Mouse (Mus musculus) heart, postnatal 0 days (tissue): Measurements from ENCODE around the gene Rev1. TPM values are rescaled to one million over a fixed set of nuclear protein-coding genes. Genes with fewer than 3 reads are reported as not detected.

Source experiments
- ATAC-seq: fragments of 200-750 bp; cut with Nextera tagmentation; 2 replicates; pipeline ENCODE4 v1.8.0; 2017; ENCODE audit warnings: low read depth, moderate number of reproducible peaks, moderate library complexity; ENCODE audit not compliant: insufficient read depth
- DNase-seq: peaks from one replicate; pipeline ENCODE4 v3.0.0-alpha.2; 2016; ENCODE audit warnings: low spot score
- H3K27ac ChIP-seq: fragments of 300-500 bp; sonication (generic); 2 replicates; pipeline ENCODE4 v1.5.1; 2014; ENCODE audit warnings: low read depth, mild to moderate bottlenecking
- H3K27me3 ChIP-seq: fragments of 300-500 bp; sonication (generic); 2 replicates; pipeline ENCODE4 v1.6.1; 2014; ENCODE audit warnings: low read length, mixed read lengths; ENCODE audit not compliant: control insufficient read depth, insufficient read depth
- H3K36me3 ChIP-seq: fragments of 300-500 bp; sonication (generic); replicated peaks from 2 replicates; pipeline ENCODE4 v1.6.1; 2014; ENCODE audit warnings: low read length, mixed read lengths; ENCODE audit not compliant: control insufficient read depth, insufficient read depth
- H3K4me1 ChIP-seq: fragments of 300-500 bp; sonication (generic); 2 replicates; pipeline ENCODE4 v1.6.1; 2014; ENCODE audit warnings: antibody characterized with exemption; ENCODE audit not compliant: control insufficient read depth, insufficient read depth
- H3K4me2 ChIP-seq: fragments of 300-500 bp; sonication (generic); 2 replicates; pipeline ENCODE4 v1.6.1; 2014; ENCODE audit warnings: low read depth, mild to moderate bottlenecking, low read length, moderate library complexity
- H3K4me3 ChIP-seq: fragments of 300-500 bp; sonication (generic); 2 replicates; pipeline ENCODE4 v1.5.1; 2014; ENCODE audit warnings: low read depth, low read length
- H3K9ac ChIP-seq: fragments of 300-500 bp; sonication (generic); replicated peaks from 2 replicates; pipeline ENCODE4 v1.6.1; 2014; ENCODE audit warnings: low read depth, low read length, mixed read lengths
- H3K9me3 ChIP-seq: fragments of 300-500 bp; sonication (generic); replicated peaks from 2 replicates; pipeline ENCODE4 v1.6.1; 2016; ENCODE audit warnings: low read length; ENCODE audit not compliant: control insufficient read depth
- CTCF ChIP-seq: IDR thresholded peaks from 2 replicates; pipeline ENCODE4 v1.5.1; 2016; ENCODE audit warnings: antibody characterized with exemption, control low read depth, low read depth
- EP300 ChIP-seq: IDR thresholded peaks from 2 replicates; pipeline ENCODE4 v1.6.1; 2016; ENCODE audit warnings: antibody characterized with exemption, low read depth
- WGBS: fragments of 180-500 bp; shearing (Covaris S2); extraction: QIAGEN DNeasy Blood & Tissue Kit; methylation state at CpG from one replicate; pipeline ENCODE4 v1.1.7; 2014; 5-methylcytosine and 5-hydroxymethylcytosine counted together
- polyA plus RNA-seq: library from polyadenylated mRNA; unstranded; fragments of >200 nt; fragmentation: Nextera tagmentation; extraction: Ambion mirVana; gene quantifications from 2 replicates; pipeline ENCODE4 v1.2.1, GENCODE M21; 2015
- total RNA-seq: library from RNA; depleted of rRNA; stranded (reverse); fragments of >200 nt; gene quantifications from 2 replicates; pipeline ENCODE4 v1.2.3, GENCODE M21; 2014; ENCODE audit warnings: low replicate concordance

Rev1 gene
- total and polyA plus RNA-seq, 2 experiments from 2014 or later: 5.6 to 10.3 TPM

DNA sequence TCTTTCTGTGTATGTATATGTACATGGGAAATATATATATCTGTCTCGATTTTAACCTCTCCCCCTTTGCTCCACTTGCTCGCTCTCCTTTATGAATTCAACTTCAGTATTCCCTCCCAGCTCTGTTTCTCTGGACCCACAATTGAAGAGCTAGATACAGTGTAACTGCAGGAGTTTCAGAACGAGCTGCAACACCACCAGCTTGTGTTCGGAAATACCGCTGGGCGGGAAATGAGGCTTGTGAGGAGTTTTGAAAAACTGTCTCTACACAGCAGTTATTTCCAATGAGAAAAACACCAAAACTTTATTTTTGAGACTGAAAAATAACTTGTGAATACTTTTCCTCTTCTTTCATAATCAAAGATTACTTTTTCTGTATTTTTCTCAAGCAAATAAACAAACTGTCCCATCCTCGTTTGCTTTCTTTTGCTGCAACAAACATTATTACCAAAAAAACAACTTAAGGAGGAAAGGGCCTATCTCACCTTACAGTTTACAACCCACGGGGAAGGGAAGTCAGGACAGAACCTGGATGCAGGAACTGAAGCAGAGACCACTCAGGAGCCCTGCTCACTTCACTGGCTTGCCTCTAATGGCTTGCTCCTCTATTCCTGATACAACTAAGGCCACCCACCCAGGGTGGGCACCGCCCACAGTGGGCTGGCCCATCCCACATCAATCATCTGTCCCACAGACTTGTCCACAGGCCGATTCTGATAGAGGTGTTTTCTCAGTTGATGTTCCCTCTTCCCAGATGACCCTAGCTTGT is 1.3 kb upstream of the Rev1 start:
- no peaks in the 10 kb centered on the region for H3K27me3 ChIP-seq
- DNase-seq: no peak
- no peaks in the 10 kb centered on the region for H3K9me3 ChIP-seq
- H3K4me2 ChIP-seq: no peak overlapping the region
- no peaks in the 10 kb centered on the region for H3K36me3 ChIP-seq
- 49% methylated on average over 10 of the region's 10 CpGs for WGBS
- TF ChIP-seq EP300 (no peak), CTCF (no peak)
- no peak overlapping the region for H3K9ac ChIP-seq
- ATAC-seq: no peak
- H3K27ac ChIP-seq: no peak overlapping the region
- H3K4me1 ChIP-seq: peaks cover 9% of the 10 kb centered on the region; the same call in 1 of the 2 replicates
- H3K4me3 ChIP-seq: no peak overlapping the region

DNA sequence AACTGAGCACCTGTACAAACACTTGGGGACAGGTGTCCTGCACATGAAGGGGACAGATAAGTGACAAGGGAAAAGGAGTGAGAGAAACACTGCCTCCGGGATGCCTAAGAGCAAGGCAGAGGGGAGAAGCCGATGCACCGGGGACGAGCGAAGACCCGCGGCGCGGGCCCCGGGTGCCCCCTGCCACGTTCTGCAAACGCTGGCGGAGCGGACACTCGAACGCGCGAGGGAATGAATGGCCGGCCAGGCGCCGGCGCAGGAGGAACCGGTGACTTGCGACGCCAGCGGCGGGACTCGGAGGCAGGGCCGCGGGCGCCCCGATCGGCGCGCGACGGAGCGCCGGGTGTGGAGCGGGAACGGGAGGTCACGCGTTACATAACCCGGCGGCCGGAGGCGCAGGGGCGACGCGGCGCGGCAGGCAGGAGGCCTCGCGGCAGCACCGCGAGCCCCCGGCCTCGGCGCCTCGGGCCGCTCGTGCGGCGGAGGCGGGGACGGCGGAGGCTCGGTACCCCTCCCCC is 623 bp downstream of the Rev1 start:
- no peak for TF ChIP-seq CTCF
- TF ChIP-seq EP300: no peak
- DNase-seq (peak; percentile 52), ATAC-seq (peak; percentile 40)
- H3K36me3 ChIP-seq: no peaks in the 10 kb centered on the region
- H3K4me2 ChIP-seq: peak overlapping the region; percentile 72
- peak overlapping the region; percentile 94 for H3K27ac ChIP-seq
- under 1% methylated on average over 44 of the region's 68 CpGs for WGBS
- H3K9ac ChIP-seq: peak overlapping the region; percentile 89
- peaks cover 9% of the 10 kb centered on the region; the same call in 1 of the 2 replicates for H3K4me1 ChIP-seq
- H3K4me3 ChIP-seq: peak overlapping the region; percentile 86
- H3K9me3 ChIP-seq: no peaks in the 10 kb centered on the region
- H3K27me3 ChIP-seq: no peaks in the 10 kb centered on the region

DNA sequence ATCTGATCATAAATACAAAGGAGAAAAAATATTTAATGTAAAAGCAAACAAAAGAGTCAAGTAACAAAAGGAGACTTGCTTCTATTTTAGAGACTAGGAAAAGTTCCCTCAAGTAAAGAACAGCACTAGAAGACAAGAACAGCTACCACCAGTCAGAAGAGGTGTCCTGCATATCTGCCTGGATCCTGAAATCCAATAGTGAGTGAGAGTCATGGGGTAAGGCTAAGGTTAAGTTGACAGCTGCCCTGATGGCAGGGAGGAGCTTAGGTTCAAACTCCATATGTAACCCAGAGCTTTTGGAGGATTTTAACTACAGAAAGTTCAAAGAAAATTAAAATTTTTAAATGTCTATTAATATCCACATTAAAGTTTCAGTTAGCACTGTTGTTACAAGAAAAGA is 2.6 kb downstream of the Rev1 start:
- Histone ChIP-seq H3K36me3 (no peaks in the 10 kb centered on the region), H3K9me3 (no peaks in the 10 kb centered on the region), H3K9ac (no peak overlapping the region), H3K4me1 (peaks cover 4% of the 10 kb centered on the region; the same call in 1 of the 2 replicates), H3K27me3 (no peaks in the 10 kb centered on the region), H3K27ac (no peak overlapping the region), H3K4me3 (no peak overlapping the region), H3K4me2 (no peak overlapping the region)
- no peak for ATAC-seq
- DNase-seq: no peak
- TF ChIP-seq EP300 (no peak), CTCF (no peak)

- DNase-seq (no peak), ATAC-seq (no peak)
- Histone ChIP-seq H3K9me3 (no peaks in the 10 kb centered on the region), H3K4me1 (peaks cover 4% of the 10 kb centered on the region; the same call in 1 of the 2 replicates), H3K36me3 (no peaks in the 10 kb centered on the region), H3K27ac (no peak overlapping the region), H3K4me3 (no peak overlapping the region), H3K4me2 (no peak overlapping the region), H3K9ac (no peak overlapping the region), H3K27me3 (no peaks in the 10 kb centered on the region)
- WGBS: 80% methylated on average over 3 of the region's 3 CpGs
- TF ChIP-seq CTCF: no peak
- no peak for TF ChIP-seq EP300
Measured at GRCm38 (mm10) chr1:38126426-38126825, 3.2 kb downstream of the Rev1 start.

- no peak overlapping the region for H3K4me2 ChIP-seq
- TF ChIP-seq CTCF (no peak), EP300 (no peak)
- H3K4me3 ChIP-seq: no peak overlapping the region
- H3K36me3 ChIP-seq: no peaks in the 10 kb centered on the region
- H3K27me3 ChIP-seq: no peaks in the 10 kb centered on the region
- peaks cover 4% of the 10 kb centered on the region; the same call in 1 of the 2 replicates for H3K4me1 ChIP-seq
- no peak overlapping the region for H3K27ac ChIP-seq
- ATAC-seq: no peak
- H3K9ac ChIP-seq: no peak overlapping the region
- H3K9me3 ChIP-seq: no peaks in the 10 kb centered on the region
- DNase-seq: no peak
Measured at GRCm38 (mm10) chr1:38124261-38124660, 5.3 kb downstream of the Rev1 start.

GRCm38 (mm10) chr1:38120877-38121276 is 8.7 kb downstream of the Rev1 start:
- TF ChIP-seq EP300 (no peak), CTCF (no peak)
- Histone ChIP-seq H3K27me3 (no peaks in the 10 kb centered on the region), H3K9ac (no peak overlapping the region), H3K4me2 (no peak overlapping the region), H3K4me1 (0 out of 2 replicates have a peak, but pooled peaks cover 3% of the 10 kb centered on the region), H3K9me3 (no peaks in the 10 kb centered on the region), H3K36me3 (no peaks in the 10 kb centered on the region), H3K27ac (no peak overlapping the region), H3K4me3 (no peak overlapping the region)
- no peak for DNase-seq
- ATAC-seq: no peak
- 71% methylated on average over 5 of the region's 5 CpGs for WGBS
